Mouse (Mus musculus): ENCODE measurements around the gene Klk1b1. TPM values are rescaled to one million over a fixed set of nuclear protein-coding genes. Genes with fewer than 3 reads are reported as not detected.

The Klk1b1 gene
- total and polyA plus RNA-seq, 3 experiments = not detected

DNA sequence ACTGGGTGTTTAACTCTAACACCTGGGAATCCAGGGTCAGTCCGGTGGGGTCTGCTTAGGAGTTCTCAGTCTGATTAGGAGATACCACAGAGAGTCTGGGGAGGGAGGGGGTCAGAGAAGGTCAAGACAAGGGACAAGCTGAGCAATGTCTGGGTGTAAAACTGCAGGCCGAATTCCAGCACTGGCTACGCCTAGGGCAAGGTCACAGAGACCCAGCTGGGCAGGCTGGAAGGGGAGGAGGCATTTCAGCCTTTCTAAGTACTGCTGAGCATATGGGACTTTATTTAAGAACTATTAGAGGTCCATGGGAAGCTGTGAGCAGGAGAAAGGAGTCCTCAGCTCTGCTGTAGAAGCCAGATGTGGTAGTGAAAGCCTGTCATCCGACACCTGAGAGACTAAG is 34.2 kb upstream of the Klk1b1 start:
- Histone ChIP-seq H3K36me3 (ENCODE audit: control insufficient read depth in 1 of 2, insufficient read depth in 2 of 2, low read length in 2 of 2) (no peaks in the 10 kb centered on the region), H3K27ac (ENCODE audit: control insufficient read depth, low read depth, low read length) (no peak overlapping the region), H3K4me3 (ENCODE audit: control insufficient read depth in 1 of 2, insufficient read depth in 1 of 2, low read depth in 2 of 2, low read length in 2 of 2) (no peak overlapping the region), H3K9ac (ENCODE audit: control insufficient read depth, low read depth, low read length, poor library complexity, severe bottlenecking) (no peak overlapping the region), H3K27me3 (ENCODE audit: control insufficient read depth in 1 of 2, insufficient read depth in 2 of 2, low read length in 2 of 2) (no peaks in the 10 kb centered on the region), H3K79me2 (ENCODE audit: control insufficient read depth, insufficient read depth, low read length, poor library complexity) (no peaks in the 10 kb centered on the region), H3K4me1 (ENCODE audit: control insufficient read depth in 1 of 2, insufficient read depth in 2 of 2, low read length in 2 of 2) (no peaks in the 10 kb centered on the region), H3K9me3 (replicated peaks; ENCODE audit: insufficient read depth, low read length) (no peaks in the 10 kb centered on the region)
- no peak for DNase-seq (ENCODE audit: low read depth, low spot score)
- TF ChIP-seq BHLHE40 (IDR thresholded peaks at IDR 0.05; ENCODE audit: borderline replicate concordance, low read depth, low read length) (no peak), UBTF (IDR thresholded peaks at IDR 0.05; ENCODE audit: borderline replicate concordance, insufficient read depth, low read depth, low read length) (no peak), ZMIZ1 (IDR thresholded peaks at IDR 0.05; ENCODE audit: low read depth, low read length) (no peak)

DNA sequence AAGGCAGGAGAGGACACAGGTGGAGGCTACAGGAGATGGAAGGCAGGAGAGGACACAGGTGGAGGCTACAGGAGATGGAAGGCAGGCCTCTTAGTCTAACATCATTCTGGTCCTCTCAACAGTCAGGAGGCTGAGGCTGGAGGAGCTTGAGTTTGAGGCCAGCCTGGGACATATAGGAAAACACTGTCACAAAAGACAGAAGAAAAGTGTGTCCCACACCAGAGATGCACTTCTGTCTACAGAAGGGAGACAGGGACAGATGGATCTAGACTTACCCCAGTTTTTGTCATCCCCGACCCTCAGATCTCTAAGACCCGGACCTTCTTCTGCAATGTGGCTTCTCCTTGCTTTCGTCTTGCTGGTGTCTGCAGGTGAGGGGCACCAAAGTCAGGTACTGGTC is 33.1 kb upstream of the Klk1b1 start, which contains the start of gene Klk15:
Gene Klk15, plus strand, starts transcription at position 301 of the 400 bp plus-strand sequence.
- Histone ChIP-seq H3K36me3 (ENCODE audit: control insufficient read depth in 1 of 2, insufficient read depth in 2 of 2, low read length in 2 of 2) (no peaks in the 10 kb centered on the region), H3K9ac (ENCODE audit: control insufficient read depth, low read depth, low read length, poor library complexity, severe bottlenecking) (no peak within 1 kb of the TSS), H3K4me1 (ENCODE audit: control insufficient read depth in 1 of 2, insufficient read depth in 2 of 2, low read length in 2 of 2) (no peaks in the 10 kb centered on the region), H3K9me3 (replicated peaks; ENCODE audit: insufficient read depth, low read length) (no peaks in the 10 kb centered on the region), H3K27ac (ENCODE audit: control insufficient read depth, low read depth, low read length) (no peak within 1 kb of the TSS), H3K4me3 (ENCODE audit: control insufficient read depth in 1 of 2, insufficient read depth in 1 of 2, low read depth in 2 of 2, low read length in 2 of 2) (no peak within 1 kb of the TSS), H3K79me2 (ENCODE audit: control insufficient read depth, insufficient read depth, low read length, poor library complexity) (no peaks in the 10 kb centered on the region), H3K27me3 (ENCODE audit: control insufficient read depth in 1 of 2, insufficient read depth in 2 of 2, low read length in 2 of 2) (no peaks in the 10 kb centered on the region)
- no peak for DNase-seq (ENCODE audit: low read depth, low spot score)
- TF ChIP-seq MYB (IDR thresholded peaks at IDR 0.05; ENCODE audit: low read depth, low read length) (no peak), ZKSCAN1 (IDR thresholded peaks at IDR 0.05; ENCODE audit: low read depth, low read length) (no peak), SMC3 (IDR thresholded peaks at IDR 0.05; ENCODE audit: low read depth, low read length) (no peak), USF1 (IDR thresholded peaks at IDR 0.05; ENCODE audit: low read depth, low read length) (no peak), JUND (IDR thresholded peaks at IDR 0.05; ENCODE audit: low read depth, low read length) (no peak), ZNF384 (IDR thresholded peaks at IDR 0.05; ENCODE audit: low read depth, low read length) (no peak), MAFK (IDR thresholded peaks at IDR 0.05; ENCODE audit: borderline replicate concordance, low read depth, low read length) (no peak), ELF1 (IDR thresholded peaks at IDR 0.05; ENCODE audit: low read depth, low read length) (no peak), USF2 (IDR thresholded peaks at IDR 0.05; ENCODE audit: borderline replicate concordance in 1 of 2, insufficient read depth in 1 of 2, low read depth in 1 of 2, low read length in 2 of 2) (no peak), TCF12 (IDR thresholded peaks at IDR 0.05; ENCODE audit: low read depth, low read length) (no peak), UBTF (IDR thresholded peaks at IDR 0.05; ENCODE audit: borderline replicate concordance, insufficient read depth, low read depth, low read length) (no peak), TBP (IDR thresholded peaks at IDR 0.05; ENCODE audit: low read depth, low read length) (no peak), GABPA (IDR thresholded peaks at IDR 0.05; ENCODE audit: low read depth, low read length) (no peak), CHD1 (IDR thresholded peaks at IDR 0.05; ENCODE audit: low read depth, low read length) (no peak)
